Mouse (Mus musculus) heart, adult 2 months (tissue): ENCODE measurements around the gene A530084C06Rik.

Experiments
- CTCF ChIP-seq: fragments of 200-600 bp; IDR thresholded peaks from 2 replicates; pipeline ENCODE4 v1.8.1; 2022; ENCODE audit warnings: antibody characterized with exemption, mild to moderate bottlenecking, moderate library complexity
- EP300 ChIP-seq: fragments of 200-500 bp; IDR thresholded peaks from 2 replicates; pipeline ENCODE4 v1.6.1; 2011; ENCODE audit warnings: low read depth, low read length, control low read depth; ENCODE audit not compliant: insufficient read depth
- POLR2A ChIP-seq: fragments of 200-500 bp; IDR thresholded peaks from 2 replicates; pipeline ENCODE4 v1.6.1; 2011; ENCODE audit warnings: mild to moderate bottlenecking, low read depth, low read length, control low read depth; ENCODE audit not compliant: insufficient read depth

DNA sequence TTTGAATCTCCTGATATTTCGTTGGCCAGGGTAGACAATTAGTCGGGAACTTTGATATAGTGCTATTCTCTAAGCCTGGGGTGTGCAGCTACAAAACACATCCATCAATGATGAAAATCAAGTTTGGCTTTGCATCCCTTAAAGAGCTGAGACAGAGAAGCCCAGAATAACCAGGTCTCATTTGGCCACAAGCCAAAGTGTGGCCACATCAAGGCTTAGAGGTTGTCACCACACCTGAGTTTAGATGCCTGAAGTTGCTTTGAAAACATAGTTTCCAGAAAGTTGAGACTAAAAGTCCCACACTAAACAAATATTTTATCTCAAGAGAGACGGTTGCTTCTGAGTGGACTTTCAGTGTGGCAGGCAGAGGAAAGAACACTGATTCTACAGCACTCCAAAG lies 11.9 kb downstream of the A530084C06Rik start:
- TF ChIP-seq CTCF (no peak), POLR2A (no peak), EP300 (no peak)
